Mouse (Mus musculus) bone marrow macrophage, adult 2 months (primary cell): ENCODE results near the gene Ctnnd2.

Experiments
- CTCF ChIP-seq: IDR thresholded peaks from 2 replicates; pipeline ENCODE4 v1.5.1; 2012; ENCODE audit warnings: low read depth, mild to moderate bottlenecking, low read length, moderate library complexity
- POLR2A ChIP-seq: IDR thresholded peaks from 2 replicates; pipeline ENCODE4 v1.6.1; 2012; ENCODE audit warnings: mild to moderate bottlenecking, low read depth, low read length, borderline replicate concordance

DNA sequence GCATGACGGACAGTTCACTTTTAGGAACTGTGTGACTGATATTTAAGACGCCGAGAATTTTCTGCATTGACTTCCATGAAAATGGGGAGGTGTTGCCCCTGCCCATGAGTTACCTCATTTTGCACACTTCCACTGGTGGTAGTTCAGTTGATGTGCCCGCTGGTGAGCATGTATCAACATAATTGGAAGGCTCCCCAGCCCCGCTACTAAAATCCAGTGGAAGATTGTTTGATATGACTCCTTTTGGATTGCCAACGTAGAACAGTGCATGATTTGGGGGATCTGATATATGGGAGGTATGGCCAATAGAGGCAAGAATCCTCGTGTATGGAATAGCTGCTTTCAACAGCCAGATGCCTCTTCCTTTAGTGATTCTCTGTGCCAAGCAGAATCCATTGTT is 1.9 kb downstream of the Ctnnd2 start:
- TF ChIP-seq CTCF (no peak), POLR2A (no peak)
